Mouse (Mus musculus): ENCODE results near the gene Plk2. TPM values are rescaled to one million over a fixed set of nuclear protein-coding genes. Genes with fewer than 3 reads are reported as not detected.

Gene Plk2
- polyA plus RNA-seq, 1 experiment from 2014 or later, result 7.0 TPM

DNA sequence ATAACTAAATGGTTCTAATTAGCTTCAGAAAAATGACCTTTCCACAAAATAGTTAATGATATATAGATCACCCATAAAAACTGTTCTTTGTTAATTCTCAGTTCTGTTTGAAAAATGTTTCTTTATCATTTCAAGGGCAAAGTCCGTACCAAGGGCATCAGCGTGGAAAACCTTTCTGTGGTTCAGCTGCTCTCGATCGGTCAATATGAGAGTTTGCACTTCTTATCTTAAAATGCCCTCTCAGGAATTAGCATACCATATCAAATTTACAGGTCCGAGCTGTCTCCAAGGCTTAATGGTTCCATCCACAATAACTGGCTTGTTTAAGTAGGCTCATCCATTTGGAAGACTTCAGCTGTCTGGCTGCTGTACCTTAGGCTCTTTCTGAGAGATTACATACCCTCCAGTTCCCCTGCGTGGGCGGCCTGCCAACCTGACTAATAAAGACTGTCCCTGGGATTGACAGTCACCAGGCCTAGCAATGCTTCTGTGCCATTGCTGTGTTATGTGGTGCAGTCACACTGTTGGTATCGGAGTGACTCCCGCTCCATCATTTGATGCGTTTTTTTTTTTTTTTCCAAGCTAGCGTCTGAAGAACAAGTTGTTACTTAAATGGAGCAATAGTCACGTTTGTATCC is 17.8 kb downstream of the Plk2 start:
- Histone ChIP-seq H3K36me3 (no peaks in the 10 kb centered on the region), H3K4me3 (replicated peaks) (no peak overlapping the region), H3K4me1 (replicated peaks) (no peaks in the 10 kb centered on the region), H3K27me3 (no peaks in the 10 kb centered on the region), H3K27ac (no peak overlapping the region), H3K9me3 (replicated peaks) (no peaks in the 10 kb centered on the region), H3K9ac (no peak overlapping the region), H3K4me2 (no peak overlapping the region)
- DNase-seq (no peak), ATAC-seq (ENCODE audit: low read depth) (no peak)
- 69% methylated on average over 12 of the region's 12 CpGs for WGBS (ENCODE audit: insufficient replicate concordance)

DNA sequence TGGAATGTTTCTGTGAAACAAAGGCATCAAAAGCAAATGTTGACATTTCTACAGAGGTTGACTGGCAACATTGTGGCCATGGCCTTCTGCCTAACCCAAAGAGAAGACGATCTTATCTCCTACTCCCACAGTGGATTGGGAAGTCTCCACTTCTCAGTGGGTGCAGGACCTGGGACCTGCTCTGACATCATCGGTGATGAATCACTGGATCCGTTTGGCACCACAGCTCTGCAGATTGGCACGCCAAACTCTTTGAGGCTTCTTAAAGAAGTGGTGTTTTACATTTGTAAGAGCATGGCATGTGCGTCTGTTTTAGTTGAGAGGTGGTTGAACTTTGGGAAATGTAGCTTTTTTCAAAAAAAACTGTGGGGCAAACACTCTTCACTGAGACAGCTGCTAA is 23.8 kb downstream of the Plk2 start:
- H3K9me3 ChIP-seq (replicated peaks), result no peaks in the 10 kb centered on the region
- 63% methylated on average over 5 of the region's 5 CpGs for WGBS (ENCODE audit: insufficient replicate concordance)
- no peak overlapping the region for H3K4me2 ChIP-seq
- H3K27me3 ChIP-seq, result no peaks in the 10 kb centered on the region
- no peaks in the 10 kb centered on the region for H3K4me1 ChIP-seq (replicated peaks)
- H3K36me3 ChIP-seq, result no peaks in the 10 kb centered on the region
- H3K9ac ChIP-seq, result no peak overlapping the region
- no peak overlapping the region for H3K4me3 ChIP-seq (replicated peaks)
- H3K27ac ChIP-seq, result no peak overlapping the region
- ATAC-seq (ENCODE audit: low read depth) (no peak), DNase-seq (no peak)

- H3K9me3 ChIP-seq (replicated peaks), result no peaks in the 10 kb centered on the region
- 61% methylated on average over 5 of the region's 5 CpGs for WGBS (ENCODE audit: insufficient replicate concordance)
These were observed 24.8 kb downstream of the Plk2 start for GRCm38 (mm10) chr13:110419640-110420039.

GRCm38 (mm10) chr13:110422434-110422833 is 27.6 kb downstream of the Plk2 start:
- Histone ChIP-seq H3K36me3 (no peaks in the 10 kb centered on the region), H3K9ac (no peak overlapping the region), H3K27ac (no peak overlapping the region), H3K9me3 (replicated peaks) (no peaks in the 10 kb centered on the region), H3K4me3 (replicated peaks) (no peak overlapping the region), H3K4me1 (replicated peaks) (no peaks in the 10 kb centered on the region), H3K27me3 (no peaks in the 10 kb centered on the region), H3K4me2 (no peak overlapping the region)
- 64% methylated on average over 7 of the region's 7 CpGs for WGBS (ENCODE audit: insufficient replicate concordance)
- ATAC-seq (ENCODE audit: low read depth) (no peak), DNase-seq (no peak)

More at GRCm38 (mm10) chr13:110419640-110420039, 24.8 kb downstream of the Plk2 start:
- H3K4me1 ChIP-seq (replicated peaks), result no peaks in the 10 kb centered on the region
- H3K36me3 ChIP-seq, result no peaks in the 10 kb centered on the region
- no peaks in the 10 kb centered on the region for H3K27me3 ChIP-seq
- no peak overlapping the region for H3K27ac ChIP-seq
- DNase-seq (no peak), ATAC-seq (ENCODE audit: low read depth) (no peak)
- H3K9ac ChIP-seq, result no peak overlapping the region
- H3K4me2 ChIP-seq, result no peak overlapping the region
- H3K4me3 ChIP-seq (replicated peaks), result no peak overlapping the region

GRCm38 (mm10) chr13:110425512-110426222 is 30.8 kb downstream of the Plk2 start:
- Histone ChIP-seq H3K4me2 (no peak overlapping the region), H3K4me3 (replicated peaks) (no peak overlapping the region), H3K27me3 (no peaks in the 10 kb centered on the region), H3K36me3 (no peaks in the 10 kb centered on the region), H3K9me3 (replicated peaks) (no peaks in the 10 kb centered on the region), H3K4me1 (replicated peaks) (no peaks in the 10 kb centered on the region), H3K27ac (no peak overlapping the region), H3K9ac (no peak overlapping the region)
- ATAC-seq (ENCODE audit: low read depth), result peak; percentile 59; the same call in 1 of the 2 replicates
- 56% methylated on average over 8 of the region's 8 CpGs for WGBS (ENCODE audit: insufficient replicate concordance)
- DNase-seq, result no peak

GRCm38 (mm10) chr13:110431388-110431787 is 36.5 kb downstream of the Plk2 start:
- no peak for DNase-seq
- no peaks in the 10 kb centered on the region for H3K36me3 ChIP-seq
- no peak for ATAC-seq (ENCODE audit: low read depth)
- no peak overlapping the region for H3K9ac ChIP-seq
- H3K27me3 ChIP-seq, result no peaks in the 10 kb centered on the region
- no peaks in the 10 kb centered on the region for H3K9me3 ChIP-seq (replicated peaks)
- no peak overlapping the region for H3K4me2 ChIP-seq
- no peak overlapping the region for H3K27ac ChIP-seq
- H3K4me1 ChIP-seq (replicated peaks), result no peaks in the 10 kb centered on the region
- H3K4me3 ChIP-seq (replicated peaks), result no peak overlapping the region

- Histone ChIP-seq H3K4me2 (no peak overlapping the region), H3K4me3 (replicated peaks) (no peak overlapping the region), H3K27me3 (no peaks in the 10 kb centered on the region), H3K27ac (no peak overlapping the region), H3K9me3 (replicated peaks) (no peaks in the 10 kb centered on the region), H3K36me3 (no peaks in the 10 kb centered on the region), H3K9ac (no peak overlapping the region), H3K4me1 (replicated peaks) (no peaks in the 10 kb centered on the region)
- WGBS (ENCODE audit: insufficient replicate concordance), result 32% methylated on average over 2 of the region's 2 CpGs
- ATAC-seq (ENCODE audit: low read depth), result no peak
- no peak for DNase-seq
These were observed 37.3 kb downstream of the Plk2 start for GRCm38 (mm10) chr13:110432062-110432566.

DNA sequence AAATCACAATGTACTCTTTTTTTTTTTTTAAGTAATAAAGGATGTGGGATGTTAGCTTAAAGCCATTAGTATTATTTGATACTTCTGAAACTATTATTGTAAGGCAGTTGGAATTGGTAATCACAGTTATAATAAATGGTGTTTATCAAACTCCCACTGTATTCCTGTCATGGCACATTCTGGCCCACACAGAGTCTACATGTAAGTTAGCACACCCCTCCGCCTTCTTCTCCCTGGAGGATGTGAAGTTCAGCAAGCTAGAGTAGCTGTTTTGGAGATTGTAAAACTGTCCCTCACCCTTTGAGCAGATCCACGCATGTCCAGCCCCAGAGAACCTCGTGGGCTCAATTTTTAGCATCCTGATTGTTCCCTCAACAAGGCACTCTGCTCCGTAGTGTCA is 37.8 kb downstream of the Plk2 start:
- Histone ChIP-seq H3K4me2 (no peak overlapping the region), H3K9me3 (replicated peaks) (no peaks in the 10 kb centered on the region), H3K27me3 (no peaks in the 10 kb centered on the region), H3K4me3 (replicated peaks) (no peak overlapping the region), H3K36me3 (no peaks in the 10 kb centered on the region), H3K4me1 (replicated peaks) (no peaks in the 10 kb centered on the region), H3K27ac (no peak overlapping the region), H3K9ac (no peak overlapping the region)
- no peak for DNase-seq
- no peak for ATAC-seq (ENCODE audit: low read depth)
- 71% methylated on average over 4 of the region's 4 CpGs for WGBS (ENCODE audit: insufficient replicate concordance)

GRCm38 (mm10) chr13:110436692-110437091 is 41.8 kb downstream of the Plk2 start:
- 67% methylated on average over 7 of the region's 7 CpGs for WGBS (ENCODE audit: insufficient replicate concordance)
- ATAC-seq (ENCODE audit: low read depth), result no peak
- no peak for DNase-seq
- Histone ChIP-seq H3K4me3 (replicated peaks) (no peak overlapping the region), H3K27me3 (no peaks in the 10 kb centered on the region), H3K36me3 (no peaks in the 10 kb centered on the region), H3K4me1 (replicated peaks) (no peaks in the 10 kb centered on the region), H3K4me2 (no peak overlapping the region), H3K27ac (no peak overlapping the region), H3K9me3 (replicated peaks) (no peaks in the 10 kb centered on the region), H3K9ac (no peak overlapping the region)

DNA sequence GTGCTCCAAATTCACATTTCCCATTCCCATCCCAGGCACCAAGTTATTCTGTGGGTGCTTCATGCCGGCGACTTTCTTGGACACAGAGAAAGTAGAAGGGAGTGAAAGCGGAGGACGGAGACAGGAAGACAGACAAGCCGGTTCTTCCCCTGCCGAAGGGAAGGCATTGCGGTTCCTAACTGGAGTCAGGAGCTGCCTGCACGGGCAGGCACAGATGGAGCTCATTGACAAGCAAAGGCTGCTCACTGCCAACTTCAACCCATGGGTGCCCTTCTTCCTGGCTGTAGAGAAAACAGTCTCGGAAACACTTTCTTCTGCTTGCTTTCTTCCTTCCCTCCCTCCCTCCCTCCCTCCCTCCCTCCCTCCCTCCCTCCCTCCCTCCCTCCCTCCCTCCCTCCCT is 43.8 kb downstream of the Plk2 start:
- H3K4me2 ChIP-seq, result no peak overlapping the region
- WGBS (ENCODE audit: insufficient replicate concordance), result 63% methylated on average over 9 of the region's 9 CpGs
- no peak overlapping the region for H3K9ac ChIP-seq
- ATAC-seq (ENCODE audit: low read depth) (no peak), DNase-seq (no peak)
- no peaks in the 10 kb centered on the region for H3K27me3 ChIP-seq
- no peaks in the 10 kb centered on the region for H3K4me1 ChIP-seq (replicated peaks)
- H3K27ac ChIP-seq, result no peak overlapping the region
- H3K4me3 ChIP-seq (replicated peaks), result no peak overlapping the region
- H3K36me3 ChIP-seq, result no peaks in the 10 kb centered on the region
- H3K9me3 ChIP-seq (replicated peaks), result no peaks in the 10 kb centered on the region

GRCm38 (mm10) chr13:110444335-110444734 is 49.5 kb downstream of the Plk2 start:
- WGBS (ENCODE audit: insufficient replicate concordance), result 59% methylated on average over 4 of the region's 4 CpGs
- no peaks in the 10 kb centered on the region for H3K27me3 ChIP-seq
- no peaks in the 10 kb centered on the region for H3K9me3 ChIP-seq (replicated peaks)
- ATAC-seq (ENCODE audit: low read depth) (no peak), DNase-seq (no peak)
- no peak overlapping the region for H3K27ac ChIP-seq
- H3K36me3 ChIP-seq, result no peaks in the 10 kb centered on the region
- H3K9ac ChIP-seq, result no peak overlapping the region
- H3K4me2 ChIP-seq, result no peak overlapping the region
- H3K4me3 ChIP-seq (replicated peaks), result no peak overlapping the region
- H3K4me1 ChIP-seq (replicated peaks), result no peaks in the 10 kb centered on the region

GRCm38 (mm10) chr13:110444894-110445293 is 50.0 kb downstream of the Plk2 start:
- DNase-seq (no peak), ATAC-seq (ENCODE audit: low read depth) (no peak)
- no peak overlapping the region for H3K27ac ChIP-seq

More at GRCm38 (mm10) chr13:110444894-110445293, 50.0 kb downstream of the Plk2 start:
- Histone ChIP-seq H3K27me3 (no peaks in the 10 kb centered on the region), H3K9ac (no peak overlapping the region), H3K9me3 (replicated peaks) (no peaks in the 10 kb centered on the region), H3K4me3 (replicated peaks) (no peak overlapping the region), H3K4me2 (no peak overlapping the region), H3K4me1 (replicated peaks) (no peaks in the 10 kb centered on the region), H3K36me3 (no peaks in the 10 kb centered on the region)
- WGBS (ENCODE audit: insufficient replicate concordance), result 60% methylated on average over 3 of the region's 3 CpGs
